In genomic region chr10:14451811-14452210, GRCm38 (mm10) we compare ENCODE assay signal across 9 mouse cellular contexts.
DNase-seq lines count a peak whose midpoint lies in the region; ATAC-seq lines count a peak whose summit lies in the region.
"Had no signal": no experiment of that assay in that cellular context is flagged by ENCODE, and none has a peak within 500 bp of the region (broad histone marks: within the 10 kb centered on the region; RNA-seq: fewer than 3 reads in every experiment).

No protein-coding gene starts in this region.

- no peak overlapping the region for H3K9ac ChIP-seq in midbrain, embryonic 14.5 days (replicated peaks; ENCODE audit: low read length)

- peak; percentile 73; the same call in 1 of the 2 replicates for ATAC-seq in midbrain, embryonic 14.5 days (ENCODE audit: low FRiP score, low TSS enrichment)

- H3K4me1 ChIP-seq in midbrain, embryonic 14.5 days (ENCODE audit: control insufficient read depth, insufficient read depth, low read length): no peaks in the 10 kb centered on the region

- H3K27ac ChIP-seq in midbrain, embryonic 14.5 days (replicated peaks; ENCODE audit: low read depth, low read length): no peak overlapping the region

- no peak overlapping the region for H3K4me3 ChIP-seq in midbrain, embryonic 14.5 days (replicated peaks; ENCODE audit: low read depth, low read length)

- no peaks in the 10 kb centered on the region for H3K36me3 ChIP-seq in midbrain, embryonic 14.5 days (ENCODE audit: control insufficient read depth, insufficient read depth, low read length)

- 39% methylated on average over 3 of the region's 3 CpGs for WGBS in midbrain, embryonic 14.5 days

- no peaks in the 10 kb centered on the region for H3K9me3 ChIP-seq in midbrain, embryonic 14.5 days (ENCODE audit: control insufficient read depth, low read length)

- DNase-seq in cerebellum, adult 9-10 months: peak; percentile 16
- no peak for DNase-seq in cerebellum, postnatal 4 days (ENCODE audit: low spot score in 2 of 2)
- peak; percentile 14 for DNase-seq in left cerebral cortex, adult 11 months (ENCODE audit: low spot score)
- no peak for DNase-seq in left cerebral cortex, postnatal 36 days (ENCODE audit: low spot score in 2 of 2)
- peak; percentile 12 for DNase-seq in ZHBTc4 (ENCODE audit: low read depth, low spot score)
- peak; percentile 76 for DNase-seq in midbrain, embryonic 14.5 days
- DNase-seq in spleen, adult 12 weeks (ENCODE audit: low spot score): no peak
- DNase-seq in testis, postnatal 10 days (ENCODE audit: low spot score): no peak
- DNase-seq: heart, postnatal 14 days had no signal

- intact Hi-C loops in left cerebral cortex, postnatal 36 days (cut with DNase I): loop anchor here (2.0 kb wide), 1 partner anchor 253 kb away; the partner anchor contains the start of genes Nmbr and Vta1

- H3K27me3 ChIP-seq in midbrain, embryonic 14.5 days (ENCODE audit: control insufficient read depth, insufficient read depth, low read length): no peaks in the 10 kb centered on the region

- no peak overlapping the region for H3K4me2 ChIP-seq in midbrain, embryonic 14.5 days (ENCODE audit: low read length)

Comparison
In these comparisons a context has a peak if more than half of its experiments do, and no peak if none do; other contexts are left out.
1. DNase-seq: peak in cerebellum, adult 9-10 months (single experiment), left cerebral cortex, adult 11 months (single experiment), ZHBTc4 (single experiment) and midbrain, embryonic 14.5 days (single experiment); none in cerebellum, postnatal 4 days (0 of 2), left cerebral cortex, postnatal 36 days (0 of 2), spleen, adult 12 weeks (single experiment) and testis, postnatal 10 days (single experiment).